Mouse (Mus musculus) olfactory bulb, adult 2 months (tissue): ENCODE data around the gene Coq10b.

Experiments used
- CTCF ChIP-seq: fragments of 200-500 bp; IDR thresholded peaks from 2 replicates; pipeline ENCODE4 v1.5.1; 2012; ENCODE audit warnings: low read depth, mild to moderate bottlenecking, low read length, moderate library complexity; ENCODE audit not compliant: insufficient read depth
- POLR2A ChIP-seq: fragments of 200-500 bp; IDR thresholded peaks from 2 replicates; pipeline ENCODE4 v1.6.1; 2012; ENCODE audit warnings: mild to moderate bottlenecking, low read depth, low read length, moderate library complexity; ENCODE audit not compliant: insufficient read depth

GRCm38 (mm10) chr1:55079677-55080076, 27.1 kb downstream of the Coq10b start:
- TF ChIP-seq CTCF (no peak), POLR2A (no peak)
